Mouse (Mus musculus): ENCODE data around the gene Tsen15.

Gene Tsen15

GRCm38 (mm10) chr1:152386188-152386835 is at the start of gene Tsen15:
Tsen15 (minus strand) TSS chr1:152386688.
- DNase-seq (ENCODE audit: low spot score in 2 of 2), result peak; percentile 78 to 82

GRCm38 (mm10) chr1:152434166-152434565 is 47.7 kb upstream of the Tsen15 start:
- DNase-seq (ENCODE audit: low spot score in 2 of 2), result no peak

GRCm38 (mm10) chr1:152429805-152430204 is 43.3 kb upstream of the Tsen15 start:
- no peak for DNase-seq (ENCODE audit: low spot score in 2 of 2)

GRCm38 (mm10) chr1:152427912-152428581 is 41.6 kb upstream of the Tsen15 start:
- no peak for DNase-seq (ENCODE audit: low spot score in 2 of 2)

- DNase-seq (ENCODE audit: low spot score in 2 of 2), result no peak
Observed at GRCm38 (mm10) chr1:152423052-152423451, 36.6 kb upstream of the Tsen15 start.

- DNase-seq (ENCODE audit: low spot score in 2 of 2), result no peak
Observed at GRCm38 (mm10) chr1:152422295-152422694, 35.8 kb upstream of the Tsen15 start.

GRCm38 (mm10) chr1:152417602-152418001 is 31.1 kb upstream of the Tsen15 start:
- no peak for DNase-seq (ENCODE audit: low spot score in 2 of 2)

GRCm38 (mm10) chr1:152416306-152416904 is 29.9 kb upstream of the Tsen15 start:
- DNase-seq (ENCODE audit: low spot score in 2 of 2), result no peak

GRCm38 (mm10) chr1:152414451-152414850 is 28.0 kb upstream of the Tsen15 start:
- no peak for DNase-seq (ENCODE audit: low spot score in 2 of 2)

- no peak for DNase-seq (ENCODE audit: low spot score in 2 of 2)
Observed at GRCm38 (mm10) chr1:152413961-152414360, 27.5 kb upstream of the Tsen15 start.

GRCm38 (mm10) chr1:152413116-152413515 is 26.6 kb upstream of the Tsen15 start:
- DNase-seq (ENCODE audit: low spot score in 2 of 2), result no peak

- no peak for DNase-seq (ENCODE audit: low spot score in 2 of 2)
Observed at GRCm38 (mm10) chr1:152410657-152411056, 24.2 kb upstream of the Tsen15 start.

- no peak for DNase-seq (ENCODE audit: low spot score in 2 of 2)
Observed at GRCm38 (mm10) chr1:152409356-152409755, 22.9 kb upstream of the Tsen15 start.

GRCm38 (mm10) chr1:152407021-152407946 is 20.8 kb upstream of the Tsen15 start:
- no peak for DNase-seq (ENCODE audit: low spot score in 2 of 2)

- DNase-seq (ENCODE audit: low spot score in 2 of 2), result no peak
Observed at GRCm38 (mm10) chr1:152400556-152401540, 14.4 kb upstream of the Tsen15 start.

- no peak for DNase-seq (ENCODE audit: low spot score in 2 of 2)
Observed at GRCm38 (mm10) chr1:152399790-152400555, 13.5 kb upstream of the Tsen15 start, which contains the start of gene Colgalt2. Colgalt2 (plus strand) TSS chr1:152399830.

GRCm38 (mm10) chr1:152398708-152399107 is 12.2 kb upstream of the Tsen15 start:
- DNase-seq (ENCODE audit: low spot score in 2 of 2), result no peak

- DNase-seq (ENCODE audit: low spot score in 2 of 2), result no peak
Observed at GRCm38 (mm10) chr1:152394956-152395515, 8.5 kb upstream of the Tsen15 start.

GRCm38 (mm10) chr1:152394137-152394536 is 7.6 kb upstream of the Tsen15 start:
- no peak for DNase-seq (ENCODE audit: low spot score in 2 of 2)

GRCm38 (mm10) chr1:152389271-152389670 is 2.8 kb upstream of the Tsen15 start:
- no peak for DNase-seq (ENCODE audit: low spot score in 2 of 2)
